Mouse (Mus musculus) layer of hippocampus, adult 6 months (tissue): ENCODE data around the gene Ano8. TPM values are rescaled to one million over a fixed set of nuclear protein-coding genes. Genes with fewer than 3 reads are reported as not detected.

Experiments used
- long read RNA-seq, 2 experiments: library from polyadenylated mRNA; unstranded; transcript quantifications; one replicate each; pipeline ENCODE4 v2.0.0; 2019 to 2020
- polyA plus RNA-seq: library from polyadenylated mRNA; unstranded; fragments of <200 nt; fragmentation: Nextera tagmentation; gene quantifications from 2 replicates; pipeline ENCODE4 v1.2.3, GENCODE M21; 2021

The Ano8 gene
- polyA plus RNA-seq: 0.48 and 0.65 TPM in 2 replicates
- long read RNA-seq, experiment 1: 0 reads
- long read RNA-seq, experiment 2, partial matches to known transcripts: 0 of 3 reads
- long read RNA-seq, experiment 2, other reads (novel, unspliced or antisense): 3 of 3 reads

GRCm38 (mm10) chr8:71485142-71486135 lies at the start of gene Ano8:
Ano8 (minus strand) TSS chr8:71485963.

GRCm38 (mm10) chr8:71525226-71526050 lies 39.7 kb upstream of the Ano8 start, which contains the start of gene Ccdc194:
Ccdc194 (minus strand) TSS chr8:71525711.

GRCm38 (mm10) chr8:71511644-71512043 lies 25.9 kb upstream of the Ano8 start, which contains the start of gene Plvap:
Plvap (minus strand) TSS chr8:71511752.

GRCm38 (mm10) chr8:71487691-71488445 lies 2.1 kb upstream of the Ano8 start, which contains the start of gene Gtpbp3:
Gtpbp3 (plus strand) TSS chr8:71488103.

GRCm38 (mm10) chr8:71468916-71469315 lies 16.8 kb downstream of the Ano8 start, which contains the start of gene Dda1:
Dda1 (plus strand) TSS chr8:71469199.

GRCm38 (mm10) chr8:71464513-71465500 lies 21.0 kb downstream of the Ano8 start, which contains the start of gene Mrpl34:
Mrpl34 (plus strand) TSS chr8:71464959.

GRCm38 (mm10) chr8:71463188-71464033 lies 22.4 kb downstream of the Ano8 start, which contains the start of gene Abhd8:
Abhd8 (minus strand) TSS chr8:71463655.

Other genes starting within 250 kb of the Ano8 start
- gene Myo9b, start 213.2 kb downstream of the Ano8 start, polyA plus RNA-seq: 1.1 and 1.3 TPM in 2 replicates
- gene Haus8, start 213.0 kb downstream of the Ano8 start, polyA plus RNA-seq: 9.4 and 10.6 TPM in 2 replicates
- gene Use1, start 119.1 kb downstream of the Ano8 start, polyA plus RNA-seq: 177 and 192 TPM in 2 replicates
- 5.5 and 7.3 TPM in 2 replicates for gene Ocel1, start 114.7 kb downstream of the Ano8 start, polyA plus RNA-seq
- 8.2 and 8.7 TPM in 2 replicates for gene Nr2f6, start 104.0 kb downstream of the Ano8 start, polyA plus RNA-seq
- gene Ushbp1, start 90.2 kb downstream of the Ano8 start, polyA plus RNA-seq: 1.1 and 1.4 TPM in 2 replicates
- gene Babam1, start 89.1 kb downstream of the Ano8 start, polyA plus RNA-seq: 97.3 and 98.5 TPM in 2 replicates
- gene Ankle1, start 80.0 kb downstream of the Ano8 start, polyA plus RNA-seq: 0.11 and 0.13 TPM in 2 replicates
- gene Abhd8, start 22.3 kb downstream of the Ano8 start, polyA plus RNA-seq: 357 and 444 TPM in 2 replicates
- gene Mrpl34, start 21.0 kb downstream of the Ano8 start, polyA plus RNA-seq: 126 and 129 TPM in 2 replicates
- 152 and 163 TPM in 2 replicates for gene Dda1, start 16.8 kb downstream of the Ano8 start, polyA plus RNA-seq
- 7.7 and 8.2 TPM in 2 replicates for gene Gtpbp3, start 2.1 kb upstream of the Ano8 start, polyA plus RNA-seq
- 6.2 and 6.3 TPM in 2 replicates for gene Plvap, start 25.8 kb upstream of the Ano8 start, polyA plus RNA-seq
- gene Ccdc194, start 39.7 kb upstream of the Ano8 start, polyA plus RNA-seq: not detected in 2 replicates
- 5.2 and 15.7 TPM in 2 replicates for gene Bst2, start 51.5 kb upstream of the Ano8 start, polyA plus RNA-seq
- gene Mvb12a, start 57.0 kb upstream of the Ano8 start, polyA plus RNA-seq: 45.5 and 46.4 TPM in 2 replicates
- 0.19 and 0.54 TPM in 2 replicates for gene Tmem221, start 72.9 kb upstream of the Ano8 start, polyA plus RNA-seq
- gene Nxnl1, start 80.6 kb upstream of the Ano8 start, polyA plus RNA-seq: 0.25 and 0.43 TPM in 2 replicates
- 95.1 and 114 TPM in 2 replicates for gene Slc27a1, start 82.9 kb upstream of the Ano8 start, polyA plus RNA-seq
- gene Pgls, start 106.2 kb upstream of the Ano8 start, polyA plus RNA-seq: 110 and 114 TPM in 2 replicates
- gene Fam129c, start 111.7 kb upstream of the Ano8 start, polyA plus RNA-seq: 0.53 and 0.59 TPM in 2 replicates
- 18.9 and 19.6 TPM in 2 replicates for gene Colgalt1, start 125.0 kb upstream of the Ano8 start, polyA plus RNA-seq
- gene Unc13a, start 185.8 kb upstream of the Ano8 start, polyA plus RNA-seq: 10.7 and 12.7 TPM in 2 replicates
- gene Jak3, start 190.3 kb upstream of the Ano8 start, polyA plus RNA-seq: 1.6 and 2.0 TPM in 2 replicates
- not detected in 2 replicates for gene Insl3, start 203.3 kb upstream of the Ano8 start, polyA plus RNA-seq
- 0.59 and 0.63 TPM in 2 replicates for gene B3gnt3, start 215.8 kb upstream of the Ano8 start, polyA plus RNA-seq
- 16.3 and 19.8 TPM in 2 replicates for gene Fcho1, start 239.8 kb upstream of the Ano8 start, polyA plus RNA-seq